Mouse (Mus musculus) intestine, embryonic 14.5 days (tissue): ENCODE data around the gene Trim24. TPM values are rescaled to one million over a fixed set of nuclear protein-coding genes. Genes with fewer than 3 reads are reported as not detected.
"Not testable (repeated sequence)": the region's sequence is repeated elsewhere in the genome, so short reads cannot be mapped to it uniquely, and the experiment has no call there.

Source experiments
- ATAC-seq: fragments of 200-750 bp; cut with Nextera tagmentation; replicated peaks from 2 replicates; pipeline ENCODE4 v1.8.0; 2017; ENCODE audit warnings: low read depth, moderate number of reproducible peaks, moderate TSS enrichment, moderate library complexity; ENCODE audit not compliant: low FRiP score, low TSS enrichment
- DNase-seq: peaks from one replicate; pipeline ENCODE4 v3.0.0-alpha.2; 2018; ENCODE audit warnings: low spot score
- H3K27ac ChIP-seq: fragments of 300-500 bp; sonication (generic); 2 replicates; pipeline ENCODE4 v1.5.1; 2014; ENCODE audit warnings: low read depth, mild to moderate bottlenecking, control low read depth
- H3K27me3 ChIP-seq: fragments of 300-500 bp; sonication (generic); replicated peaks from 2 replicates; pipeline ENCODE4 v1.6.1; 2014; ENCODE audit warnings: low read length, control low read depth; ENCODE audit not compliant: control insufficient read depth, insufficient read depth
- H3K36me3 ChIP-seq: fragments of 300-500 bp; sonication (generic); 2 replicates; pipeline ENCODE4 v1.6.1; 2014; ENCODE audit warnings: low read length, control low read depth; ENCODE audit not compliant: control insufficient read depth, insufficient read depth
- H3K4me1 ChIP-seq: fragments of 300-500 bp; sonication (generic); replicated peaks from 2 replicates; pipeline ENCODE4 v1.6.1; 2014; ENCODE audit warnings: low read length, control low read depth, mixed read lengths; ENCODE audit not compliant: control insufficient read depth, insufficient read depth
- H3K4me2 ChIP-seq: fragments of 300-500 bp; sonication (generic); 2 replicates; pipeline ENCODE4 v1.6.1; 2014; ENCODE audit warnings: low read length
- H3K4me3 ChIP-seq: fragments of 300-500 bp; sonication (generic); 2 replicates; pipeline ENCODE4 v1.5.1; 2014; ENCODE audit warnings: low read depth, low read length, control low read depth, mixed read lengths
- H3K9ac ChIP-seq: fragments of 300-500 bp; sonication (generic); 2 replicates; pipeline ENCODE4 v1.6.1; 2014; ENCODE audit warnings: mild to moderate bottlenecking, low read length
- H3K9me3 ChIP-seq: fragments of 300-500 bp; sonication (generic); 2 replicates; pipeline ENCODE4 v1.6.1; 2016; ENCODE audit warnings: low read length, control low read depth; ENCODE audit not compliant: control insufficient read depth
- WGBS: fragments of 180-500 bp; shearing (Covaris S2); extraction: QIAGEN DNeasy Blood & Tissue Kit; methylation state at CpG from one replicate; pipeline ENCODE4 v1.1.7; 2014; 5-methylcytosine and 5-hydroxymethylcytosine counted together
- polyA plus RNA-seq: library from polyadenylated mRNA; unstranded; fragments of >200 nt; fragmentation: Nextera tagmentation; extraction: Ambion mirVana; gene quantifications from 2 replicates; pipeline ENCODE4 v1.2.1, GENCODE M21; 2014

Gene Trim24
- polyA plus RNA-seq, 1 experiment from 2014 or later = 19.6 TPM

- H3K4me2 ChIP-seq, DNase-seq, H3K4me3 ChIP-seq, H3K9ac ChIP-seq, ATAC-seq, H3K9me3 ChIP-seq, H3K27ac ChIP-seq, H3K27me3 ChIP-seq, H3K4me1 ChIP-seq, H3K36me3 ChIP-seq: not testable (repeated sequence)
- 89% methylated on average over 2 of the region's 2 CpGs for WGBS
Measured at GRCm38 (mm10) chr6:37836951-37837565, 33.6 kb upstream of the Trim24 start.

GRCm38 (mm10) chr6:37842779-37843605 lies 27.6 kb upstream of the Trim24 start:
- ATAC-seq (no peak), DNase-seq (no peak)
- H3K4me1 ChIP-seq = no peaks in the 10 kb centered on the region
- no peak overlapping the region for H3K4me3 ChIP-seq
- H3K27ac ChIP-seq = no peak overlapping the region
- 82% methylated on average over 5 of the region's 5 CpGs for WGBS
- H3K9me3 ChIP-seq = 0 out of 2 replicates have a peak, but pooled peaks cover 1% of the 10 kb centered on the region
- no peaks in the 10 kb centered on the region for H3K27me3 ChIP-seq
- no peaks in the 10 kb centered on the region for H3K36me3 ChIP-seq
- no peak overlapping the region for H3K9ac ChIP-seq
- no peak overlapping the region for H3K4me2 ChIP-seq

GRCm38 (mm10) chr6:37843647-37844273 lies 26.9 kb upstream of the Trim24 start:
- Histone ChIP-seq H3K36me3 (no peaks in the 10 kb centered on the region), H3K27ac (no peak overlapping the region), H3K9ac (no peak overlapping the region), H3K9me3 (peaks cover 5% of the 10 kb centered on the region; the same call in 1 of the 2 replicates), H3K4me3 (no peak overlapping the region), H3K27me3 (no peaks in the 10 kb centered on the region), H3K4me1 (no peaks in the 10 kb centered on the region), H3K4me2 (no peak overlapping the region)
- ATAC-seq = no peak
- no peak for DNase-seq
- 96% methylated on average over 8 of the region's 8 CpGs for WGBS

- H3K4me2 ChIP-seq, ATAC-seq, H3K27me3 ChIP-seq, H3K4me1 ChIP-seq, H3K27ac ChIP-seq, H3K4me3 ChIP-seq, H3K36me3 ChIP-seq, H3K9ac ChIP-seq, DNase-seq, H3K9me3 ChIP-seq: not testable (repeated sequence)
- 67% methylated on average over 6 of the region's 6 CpGs for WGBS
Measured at GRCm38 (mm10) chr6:37844947-37845346, 25.7 kb upstream of the Trim24 start.

- not testable (repeated sequence) for H3K9me3 ChIP-seq, DNase-seq, H3K4me1 ChIP-seq, H3K4me3 ChIP-seq, H3K27ac ChIP-seq, H3K36me3 ChIP-seq, ATAC-seq, H3K27me3 ChIP-seq, H3K4me2 ChIP-seq, H3K9ac ChIP-seq
- 89% methylated on average over 4 of the region's 4 CpGs for WGBS
Measured at GRCm38 (mm10) chr6:37847531-37847930, 23.1 kb upstream of the Trim24 start.

GRCm38 (mm10) chr6:37851352-37851751 lies 19.3 kb upstream of the Trim24 start:
- Histone ChIP-seq H3K4me3 (no peak overlapping the region), H3K4me2 (no peak overlapping the region), H3K36me3 (no peaks in the 10 kb centered on the region), H3K27me3 (no peaks in the 10 kb centered on the region), H3K27ac (no peak overlapping the region), H3K9ac (no peak overlapping the region), H3K4me1 (no peaks in the 10 kb centered on the region), H3K9me3 (peaks cover 6% of the 10 kb centered on the region)
- ATAC-seq (no peak), DNase-seq (no peak)
- 85% methylated on average over 2 of the region's 2 CpGs for WGBS

GRCm38 (mm10) chr6:37853289-37853688 lies 17.3 kb upstream of the Trim24 start:
- DNase-seq (no peak), ATAC-seq (no peak)
- WGBS = 90% methylated on average over 2 of the region's 2 CpGs

GRCm38 (mm10) chr6:37855384-37855783 lies 15.2 kb upstream of the Trim24 start:
- Histone ChIP-seq H3K27me3 (no peaks in the 10 kb centered on the region), H3K9me3 (no peaks in the 10 kb centered on the region; the same call in 1 of the 2 replicates), H3K9ac (no peak overlapping the region), H3K4me3 (no peak overlapping the region), H3K4me2 (no peak overlapping the region), H3K4me1 (no peaks in the 10 kb centered on the region), H3K27ac (no peak overlapping the region), H3K36me3 (no peaks in the 10 kb centered on the region)
- no peak for DNase-seq
- ATAC-seq = no peak
- 84% methylated on average over 2 of the region's 2 CpGs for whole genome bisulfite sequencing

More at GRCm38 (mm10) chr6:37853289-37853688, 17.3 kb upstream of the Trim24 start:
- Histone ChIP-seq H3K9ac (no peak overlapping the region), H3K9me3 (peaks cover 3% of the 10 kb centered on the region), H3K4me1 (no peaks in the 10 kb centered on the region), H3K4me3 (no peak overlapping the region), H3K4me2 (no peak overlapping the region), H3K27me3 (no peaks in the 10 kb centered on the region), H3K36me3 (no peaks in the 10 kb centered on the region), H3K27ac (no peak overlapping the region)
